Mouse (Mus musculus): ENCODE data around the gene Armc2.
"Not testable (repeated sequence)": the region's sequence is repeated elsewhere in the genome, so short reads cannot be mapped to it uniquely, and the experiment has no call there.

The Armc2 gene

DNA sequence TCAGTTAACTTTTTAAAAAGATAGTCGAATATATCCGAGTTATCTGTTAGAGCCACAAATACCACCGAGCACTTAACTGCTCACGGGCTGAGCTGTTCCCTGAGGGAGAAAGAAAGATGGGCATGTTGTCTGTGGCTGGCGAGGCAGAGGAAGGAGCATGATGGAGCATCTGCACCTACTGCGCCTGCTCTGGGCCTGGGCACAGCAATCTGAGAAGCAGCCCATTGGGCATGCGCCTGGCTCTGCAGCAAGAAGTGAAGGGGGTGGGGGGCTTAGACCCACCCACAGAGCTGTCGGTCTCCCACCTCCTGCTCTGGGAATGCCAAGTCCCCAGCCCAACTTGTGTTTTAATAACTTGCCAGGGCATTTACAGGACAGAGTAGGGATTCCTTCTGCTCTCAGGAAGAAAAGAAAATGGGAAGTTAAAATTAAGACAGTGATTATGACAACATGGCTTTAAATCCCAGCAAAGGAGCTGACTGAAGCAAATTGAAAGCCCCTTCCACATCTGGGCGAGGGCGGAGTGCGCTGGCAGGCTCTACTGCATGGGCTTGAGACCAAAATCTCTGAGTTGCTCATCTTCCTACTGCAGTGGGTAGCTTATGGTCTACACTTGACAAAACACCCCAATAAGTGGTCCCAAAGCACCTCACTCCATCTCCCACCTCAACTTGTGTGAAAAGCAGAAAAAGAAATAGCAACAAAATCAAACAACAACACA is 50.2 kb downstream of the Armc2 start:
- DNase-seq (ENCODE audit: low spot score) = no peak

- DNase-seq (ENCODE audit: low spot score) = no peak
Measured at GRCm38 (mm10) chr10:41962725-41963124, 55.5 kb downstream of the Armc2 start.

DNA sequence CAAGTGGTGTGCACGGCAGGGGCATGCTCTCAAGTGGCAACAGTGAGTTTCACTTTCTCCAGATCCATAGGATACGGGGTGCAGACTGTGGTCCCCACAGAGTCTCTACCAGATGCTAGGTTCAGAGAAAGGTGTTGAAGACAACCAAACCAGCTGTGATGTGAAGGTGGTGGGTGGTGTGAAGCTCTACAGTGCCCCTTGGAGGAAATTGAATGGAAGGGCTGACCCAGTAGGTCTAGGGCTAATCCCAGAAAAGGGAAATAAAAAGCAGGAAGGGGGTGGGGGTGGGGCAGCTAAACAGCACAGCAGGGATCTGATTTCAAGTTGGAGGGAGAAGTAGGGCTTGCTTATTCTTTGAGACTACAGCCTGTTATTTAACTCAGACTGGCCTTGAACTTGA is 58.4 kb downstream of the Armc2 start:
- no peak for DNase-seq (ENCODE audit: low spot score)

DNA sequence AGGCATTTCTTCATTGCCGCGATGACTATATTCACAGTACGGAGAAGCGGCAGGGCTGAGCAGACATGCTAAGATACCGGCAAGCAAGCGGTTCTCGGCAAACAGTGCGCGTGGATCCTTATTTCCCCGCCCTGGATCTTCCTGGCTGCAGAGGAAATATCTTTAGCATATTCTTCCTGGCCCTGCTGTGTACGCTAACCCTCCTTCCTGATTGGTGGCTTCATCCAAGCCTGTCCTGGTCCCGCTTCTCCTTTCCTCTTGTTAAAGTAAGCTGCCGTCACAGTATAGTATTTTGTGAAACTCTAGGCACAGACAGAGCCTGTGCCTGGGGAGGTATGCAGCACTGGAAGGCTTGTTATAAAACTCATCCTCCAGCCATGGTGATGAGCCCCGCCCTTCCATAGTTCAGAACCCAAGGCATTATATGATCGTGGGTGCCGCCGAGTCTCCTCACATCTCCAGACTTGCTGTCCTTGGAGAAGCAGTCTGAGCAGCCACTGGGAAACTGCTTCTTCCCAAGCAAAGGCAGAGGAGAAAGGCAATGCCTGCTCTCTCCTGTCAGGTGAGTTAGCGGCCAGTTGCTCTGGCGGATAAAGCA is 59.5 kb downstream of the Armc2 start:
- DNase-seq (ENCODE audit: low spot score) = no peak

- DNase-seq (ENCODE audit: low spot score) = no peak
Measured at GRCm38 (mm10) chr10:41957421-41958225, 60.6 kb downstream of the Armc2 start.

DNA sequence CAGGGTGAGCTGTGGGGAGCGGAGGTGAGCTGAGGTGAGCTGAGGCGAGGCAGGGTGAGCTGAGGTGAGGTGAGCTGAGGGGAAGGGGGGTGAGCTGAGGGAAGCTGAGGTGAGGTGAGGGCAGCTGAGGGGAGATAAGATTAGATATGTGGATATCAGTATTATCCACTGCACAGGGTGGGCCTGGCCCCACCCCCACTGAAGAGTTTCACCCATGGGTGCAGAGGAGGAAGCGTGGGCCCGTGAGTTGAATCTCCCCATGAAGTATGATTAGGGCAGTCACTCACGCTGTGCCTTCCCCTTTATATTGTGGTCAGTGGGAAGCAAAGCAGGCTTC is 64.7 kb downstream of the Armc2 start:
- no peak for DNase-seq (ENCODE audit: low spot score)

DNA sequence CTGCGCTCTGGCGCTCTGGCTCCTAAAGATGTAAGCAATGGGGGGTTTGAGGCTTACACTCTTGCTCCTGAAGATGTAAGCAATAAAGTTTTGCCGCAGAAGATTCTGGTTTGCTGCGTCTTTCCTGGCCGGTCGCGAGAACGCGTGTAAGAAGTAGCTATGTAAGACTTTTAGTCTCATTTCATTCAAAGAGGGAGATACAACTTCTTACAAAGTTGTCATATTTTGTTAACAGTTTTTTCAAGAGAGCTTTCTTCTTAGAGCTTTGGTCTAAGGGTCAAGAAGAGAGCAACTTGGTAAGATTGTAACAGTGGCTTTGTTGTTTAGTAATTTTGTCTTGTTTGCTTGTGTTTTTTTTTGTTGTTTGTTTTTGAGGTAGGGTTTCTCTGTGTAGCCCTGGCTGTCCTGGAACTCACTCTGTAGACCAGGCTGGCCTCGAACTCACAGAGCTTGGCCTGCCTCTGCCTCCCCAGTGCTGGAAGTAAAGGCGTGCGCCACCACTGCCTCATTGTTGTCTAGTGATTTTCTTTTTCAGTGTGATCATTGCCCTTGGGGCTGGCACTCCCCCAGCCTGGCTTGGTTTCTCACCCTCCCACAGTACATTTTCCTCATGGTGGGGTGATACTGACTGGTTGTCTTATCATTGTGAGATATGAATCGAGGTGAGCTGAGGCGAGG is 65.3 kb downstream of the Armc2 start:
- DNase-seq (ENCODE audit: low spot score) = no peak

DNA sequence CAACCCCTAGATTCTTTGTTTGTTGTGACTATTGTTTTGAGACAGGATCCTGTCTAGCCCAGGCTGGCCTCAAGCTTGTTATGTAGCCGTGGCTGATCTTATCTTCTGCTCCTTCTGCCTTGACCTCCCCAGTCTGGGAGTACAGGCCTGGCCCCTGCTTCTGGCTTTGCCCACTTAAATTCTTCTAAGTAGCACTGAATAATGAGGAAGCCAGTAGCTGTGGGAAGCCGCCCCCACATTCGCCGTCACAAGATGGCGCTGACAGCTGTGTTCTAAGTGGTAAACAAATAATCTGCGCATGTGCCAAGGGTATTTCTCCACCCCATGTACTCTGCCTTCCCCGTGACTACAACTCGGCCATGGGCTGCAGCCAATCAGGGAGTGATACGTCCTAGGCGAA is 65.9 kb downstream of the Armc2 start:
- not testable (repeated sequence) for DNase-seq (ENCODE audit: low spot score)

GRCm38 (mm10) chr10:41939090-41939489 is 79.2 kb downstream of the Armc2 start:
- DNase-seq (ENCODE audit: low spot score) = no peak

GRCm38 (mm10) chr10:41937176-41937575 is 81.1 kb downstream of the Armc2 start:
- no peak for DNase-seq (ENCODE audit: low spot score)

- no peak for DNase-seq (ENCODE audit: low spot score)
Measured at GRCm38 (mm10) chr10:41936100-41936499, 82.1 kb downstream of the Armc2 start.

DNA sequence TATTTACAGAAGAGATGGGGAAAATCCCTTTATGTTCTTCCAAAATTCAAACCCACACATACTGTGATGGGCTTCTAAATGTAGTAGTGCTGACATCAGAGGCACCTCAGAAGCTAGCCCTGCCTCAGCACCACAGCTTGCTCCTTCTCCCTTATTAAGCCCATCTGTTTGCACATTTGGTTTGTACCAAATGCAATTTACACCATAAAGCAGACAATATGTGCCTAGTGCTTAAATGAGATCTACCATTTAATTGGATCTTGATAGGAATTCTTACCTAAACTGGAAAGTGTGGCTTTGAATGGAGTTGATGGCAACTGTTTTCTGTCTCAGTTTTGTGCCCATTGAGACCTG is 82.8 kb downstream of the Armc2 start:
- no peak for DNase-seq (ENCODE audit: low spot score)

DNA sequence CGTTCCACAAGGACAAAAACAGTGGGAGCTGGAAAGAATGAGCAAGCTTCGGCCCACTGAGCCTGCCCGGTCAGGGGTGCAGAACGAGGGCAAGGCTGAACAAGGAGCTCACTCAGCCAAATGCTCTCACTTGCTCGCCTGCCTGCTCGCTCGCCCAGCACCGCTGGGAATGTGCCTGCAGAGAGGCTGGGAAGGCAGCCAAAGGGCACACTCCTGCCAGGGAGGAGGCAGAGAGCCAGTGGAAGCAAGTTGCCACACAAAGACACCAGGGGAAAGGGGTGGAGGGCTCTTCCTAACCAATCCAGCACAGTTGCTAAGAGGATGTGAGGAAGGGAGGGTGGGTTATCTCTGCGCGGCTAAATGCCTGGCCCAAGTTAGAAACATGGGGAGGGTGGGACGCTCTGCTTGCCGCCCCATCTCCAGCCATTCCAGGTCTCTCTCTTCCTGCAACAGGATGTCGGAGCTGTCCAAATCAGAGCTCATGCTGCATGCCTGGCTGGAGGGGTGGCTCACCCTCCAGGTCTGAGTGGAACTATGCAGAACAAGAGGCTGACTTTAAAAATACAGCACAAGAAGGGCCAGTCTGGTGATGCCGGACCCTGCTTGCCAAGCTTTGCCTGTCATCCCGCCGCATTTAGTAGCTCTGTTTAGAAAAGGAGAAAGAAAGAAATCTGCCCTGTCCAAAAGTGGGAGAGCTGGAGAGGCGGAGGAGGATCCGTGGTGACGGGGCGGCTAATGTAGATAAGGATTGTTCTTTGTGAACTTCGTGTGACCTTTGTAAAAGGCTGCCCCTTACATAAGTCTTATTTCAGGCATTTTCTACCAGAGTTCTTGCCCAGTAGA is 83.4 kb downstream of the Armc2 start:
- peak; percentile 45 for DNase-seq (ENCODE audit: low spot score)

DNA sequence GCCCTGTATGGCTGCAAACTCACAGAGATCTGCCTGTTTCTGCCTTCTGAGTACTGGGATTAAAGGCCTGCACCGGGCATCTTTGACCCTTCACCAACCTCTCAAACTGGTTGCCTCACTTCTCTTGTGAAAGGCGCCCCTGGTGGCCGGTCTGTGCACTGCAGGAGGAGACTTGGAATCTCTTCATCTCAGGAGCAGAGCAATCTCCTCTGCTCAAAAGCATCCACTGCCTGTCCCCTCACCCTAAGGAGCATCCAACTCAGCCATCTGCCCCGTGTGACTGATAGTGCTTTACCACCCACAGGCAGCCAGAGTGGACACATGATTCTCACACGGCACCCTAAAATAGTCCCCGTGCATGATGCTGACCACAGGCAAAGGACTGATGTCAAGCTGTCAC is 84.7 kb downstream of the Armc2 start:
- DNase-seq (ENCODE audit: low spot score) = no peak

DNA sequence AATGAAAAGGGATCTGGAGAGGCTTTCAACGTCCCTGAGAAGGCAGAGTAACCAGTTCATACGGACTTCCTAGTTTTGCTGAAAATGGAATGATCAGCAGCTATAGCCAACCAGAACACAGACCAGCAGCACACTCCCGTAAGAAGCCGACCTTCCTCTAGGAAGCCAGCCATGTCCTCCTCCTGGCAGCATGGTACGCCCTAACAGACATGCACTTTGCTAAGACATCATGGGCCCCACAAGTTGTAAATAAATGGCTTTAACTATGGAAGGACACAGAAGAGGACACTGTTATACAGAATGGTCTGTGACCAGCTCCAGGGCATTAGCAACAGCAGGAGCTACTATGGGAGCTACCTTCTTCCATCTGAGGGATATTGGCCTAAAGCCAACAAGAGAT is 85.3 kb downstream of the Armc2 start:
- DNase-seq (ENCODE audit: low spot score) = no peak

- no peak for DNase-seq (ENCODE audit: low spot score)
Measured at GRCm38 (mm10) chr10:41931962-41932361, 86.3 kb downstream of the Armc2 start.

GRCm38 (mm10) chr10:41930966-41931365 is 87.3 kb downstream of the Armc2 start:
- DNase-seq (ENCODE audit: low spot score) = no peak

DNA sequence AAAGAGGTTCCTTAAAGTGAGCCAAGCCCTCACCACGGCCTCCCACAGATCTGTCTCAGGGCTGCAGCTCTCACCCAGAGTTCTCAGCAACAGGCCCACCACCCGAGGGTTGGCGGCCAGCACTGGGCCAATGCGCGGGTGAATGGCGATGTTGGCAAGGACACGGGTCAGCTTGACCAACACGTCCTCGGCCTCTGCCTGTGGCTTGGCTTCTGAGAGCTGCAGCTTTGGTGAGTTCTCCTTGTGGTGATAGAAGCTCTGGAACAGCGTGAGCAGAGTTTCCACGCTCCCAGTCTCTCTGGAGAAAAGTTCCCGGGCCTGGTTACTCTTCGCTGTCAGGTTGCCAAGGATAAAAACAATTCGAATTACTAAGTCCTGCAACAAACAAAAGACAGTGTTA is 91.5 kb downstream of the Armc2 start:
- DNase-seq (ENCODE audit: low spot score) = no peak

- no peak for DNase-seq (ENCODE audit: low spot score)
Measured at GRCm38 (mm10) chr10:41912290-41912994, 105.8 kb downstream of the Armc2 start.

GRCm38 (mm10) chr10:41908899-41909298 is 109.3 kb downstream of the Armc2 start:
- no peak for DNase-seq (ENCODE audit: low spot score)

DNA sequence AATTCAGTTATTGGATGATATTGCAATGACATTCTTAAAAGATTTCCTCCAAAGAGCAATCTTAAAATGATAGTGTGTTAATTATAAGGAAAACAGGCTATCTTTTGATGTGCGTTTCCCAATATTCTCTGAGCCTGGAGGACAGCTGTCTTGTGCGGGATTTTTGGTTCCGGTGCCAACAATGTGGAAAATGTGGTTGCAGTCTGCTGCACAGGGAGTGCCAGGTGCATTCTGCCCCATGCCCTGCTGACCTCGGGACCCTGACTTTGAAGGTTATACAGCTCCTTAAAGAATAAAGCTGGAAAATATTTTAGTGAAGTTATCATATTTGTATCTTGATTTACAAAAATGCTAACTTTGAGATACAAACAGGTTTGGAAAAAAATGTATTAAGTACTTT is 110.3 kb downstream of the Armc2 start:
- DNase-seq (ENCODE audit: low spot score) = no peak
